Mouse (Mus musculus) cerebellum, adult 2 months (tissue): Measurements from ENCODE around the gene Calhm3. TPM values are rescaled to one million over a fixed set of nuclear protein-coding genes. Genes with fewer than 3 reads are reported as not detected.

Experiments used
- DNase-seq, 2 experiments: peaks; one replicate each; pipeline ENCODE4 v3.0.0; 2021
- H3K27ac ChIP-seq: fragments of 200-500 bp; 2 replicates; pipeline ENCODE4 v1.5.1; 2012; ENCODE audit warnings: low read length, control low read depth, inconsistent platforms; ENCODE audit not compliant: insufficient read depth
- H3K27me3 ChIP-seq: fragments of 200-500 bp; 2 replicates; pipeline ENCODE4 v1.6.1; 2012; ENCODE audit warnings: inconsistent platforms, mild to moderate bottlenecking, low read length, moderate library complexity; ENCODE audit not compliant: control insufficient read depth, insufficient read depth
- H3K4me1 ChIP-seq: fragments of 200-500 bp; 2 replicates; pipeline ENCODE4 v1.6.1; 2011; ENCODE audit warnings: low read length; ENCODE audit not compliant: control insufficient read depth, insufficient read depth
- H3K4me3 ChIP-seq: fragments of 200-500 bp; replicated peaks from 2 replicates; pipeline ENCODE3; 2011; ENCODE audit warnings: mild to moderate bottlenecking, low read depth, low read length, control low read depth; ENCODE audit not compliant: insufficient read depth
- CTCF ChIP-seq: fragments of 200-500 bp; IDR thresholded peaks from 2 replicates; pipeline ENCODE4 v1.5.1; 2011; ENCODE audit warnings: low read depth, mild to moderate bottlenecking, control low read depth, low read length, moderate library complexity, borderline replicate concordance; ENCODE audit not compliant: insufficient read depth
- POLR2A ChIP-seq: fragments of 200-500 bp; IDR thresholded peaks from 2 replicates; pipeline ENCODE4 v1.6.1; 2011; ENCODE audit warnings: low read length, control low read depth, borderline replicate concordance; ENCODE audit not compliant: insufficient read depth
- WGBS: fragments of 180-500 bp; shearing (Covaris S2); methylation state at CpG from one replicate; pipeline ENCODE4 v1.1.7; 2018; 5-methylcytosine and 5-hydroxymethylcytosine counted together
- polyA plus RNA-seq: library from polyadenylated mRNA; depleted of rRNA; stranded (reverse); fragments of >200 nt; gene quantifications from 2 replicates; pipeline ENCODE4 v1.2.3, GENCODE M21; 2012; rRNA removed

Calhm3 gene
- polyA plus RNA-seq, 1 experiment, result not detected

GRCm38 (mm10) chr19:47128835-47129234 lies 28.7 kb downstream of the Calhm3 start:
- 88% methylated on average over 11 of the region's 11 CpGs for WGBS
- no peak overlapping the region for H3K4me3 ChIP-seq
- DNase-seq, result no peak
- H3K27me3 ChIP-seq, result no peaks in the 10 kb centered on the region
- no peaks in the 10 kb centered on the region for H3K4me1 ChIP-seq
- H3K27ac ChIP-seq, result no peak overlapping the region
- no peak for TF ChIP-seq POLR2A
- no peak for TF ChIP-seq CTCF

- Histone ChIP-seq H3K27me3 (no peaks in the 10 kb centered on the region), H3K27ac (no peak overlapping the region), H3K4me1 (no peaks in the 10 kb centered on the region), H3K4me3 (no peak overlapping the region)
- 92% methylated on average over 10 of the region's 10 CpGs for whole genome bisulfite sequencing
- TF ChIP-seq POLR2A (no peak), CTCF (no peak)
- DNase-seq, result no peak
Measured at GRCm38 (mm10) chr19:47128164-47128563, 29.4 kb downstream of the Calhm3 start.

GRCm38 (mm10) chr19:47122802-47123201 lies 34.8 kb downstream of the Calhm3 start:
- Histone ChIP-seq H3K27me3 (no peaks in the 10 kb centered on the region), H3K4me3 (no peak overlapping the region), H3K4me1 (no peaks in the 10 kb centered on the region), H3K27ac (no peak overlapping the region)
- 31% methylated on average over 2 of the region's 2 CpGs for WGBS
- DNase-seq, result no peak
- TF ChIP-seq CTCF (peak; percentile 55; the same call in 1 of the 2 replicates), POLR2A (no peak)

- Histone ChIP-seq H3K27ac (no peak overlapping the region), H3K27me3 (no peaks in the 10 kb centered on the region), H3K4me1 (no peaks in the 10 kb centered on the region), H3K4me3 (no peak overlapping the region)
- DNase-seq, result no peak
- TF ChIP-seq POLR2A (no peak), CTCF (peak; percentile 57; the same call in 1 of the 2 replicates)
- WGBS, result 30% methylated on average over 4 of the region's 4 CpGs
Measured at GRCm38 (mm10) chr19:47121054-47121453, 36.5 kb downstream of the Calhm3 start.

- H3K4me1 ChIP-seq, result no peaks in the 10 kb centered on the region
- no peak for DNase-seq
- no peak overlapping the region for H3K4me3 ChIP-seq
- TF ChIP-seq POLR2A, result no peak
- WGBS, result 91% methylated on average over 2 of the region's 2 CpGs
- H3K27ac ChIP-seq, result no peak overlapping the region
- no peaks in the 10 kb centered on the region for H3K27me3 ChIP-seq
Measured at GRCm38 (mm10) chr19:47118634-47119033, 38.9 kb downstream of the Calhm3 start.

- Histone ChIP-seq H3K4me3 (no peak overlapping the region), H3K4me1 (no peaks in the 10 kb centered on the region), H3K27me3 (no peaks in the 10 kb centered on the region), H3K27ac (no peak overlapping the region)
- DNase-seq, result no peak
- WGBS, result 96% methylated on average over 9 of the region's 9 CpGs
- TF ChIP-seq POLR2A, result no peak
- TF ChIP-seq CTCF, result no peak
Measured at GRCm38 (mm10) chr19:47104641-47105271, 52.8 kb downstream of the Calhm3 start.

Other genes starting within 250 kb of the Calhm3 start
- 214 and 232 TPM in 2 replicates for gene Ina, start 143.1 kb downstream of the Calhm3 start, polyA plus RNA-seq
- 48.9 and 49.3 TPM in 2 replicates for gene Nt5c2, start 142.6 kb downstream of the Calhm3 start, polyA plus RNA-seq
- 40.4 and 40.9 TPM in 2 replicates for gene Pcgf6, start 106.9 kb downstream of the Calhm3 start, polyA plus RNA-seq
- gene Taf5, start 90.0 kb downstream of the Calhm3 start, polyA plus RNA-seq, result 5.1 and 5.2 TPM in 2 replicates
- 977 and 998 TPM in 2 replicates for gene Usmg5, start 67.1 kb downstream of the Calhm3 start, polyA plus RNA-seq
- 16.2 and 16.6 TPM in 2 replicates for gene Pdcd11, start 67.0 kb downstream of the Calhm3 start, polyA plus RNA-seq
- gene Calhm2, start 19.5 kb downstream of the Calhm3 start, polyA plus RNA-seq, result 1.3 and 1.4 TPM in 2 replicates
- not detected in 2 replicates for gene Calhm1, start 13.5 kb downstream of the Calhm3 start, polyA plus RNA-seq
- 77.8 and 91.5 TPM in 2 replicates for gene Neurl1a, start 21.1 kb upstream of the Calhm3 start, polyA plus RNA-seq